Mouse (Mus musculus) adrenal gland, adult 18-20 months (tissue): ENCODE results near the gene Pf4. TPM values are rescaled to one million over a fixed set of nuclear protein-coding genes. Genes with fewer than 3 reads are reported as not detected.

Source experiments
- DNase-seq, 2 experiments: peaks; one replicate each; pipeline ENCODE4 v3.0.0; 2021 to 2022; ENCODE audit warnings: low spot score in 2 of 2
- long read RNA-seq, 2 experiments: library from polyadenylated mRNA; stranded (forward); transcript quantifications; one replicate each; pipeline ENCODE4 v2.0.0; 2021
- total RNA-seq, 2 experiments: library from RNA; stranded (reverse); gene quantifications; 1 replicate in 1 of 2; 2 replicates in 1 of 2; pipeline ENCODE4 v1.2.3; 2021

Pf4 gene
- total RNA-seq, result 10 to 100 TPM in 1 of 2 experiments, 1 to 10 TPM in 1; 9.7 to 25.7 TPM
- long read RNA-seq, experiment 1, partial matches to known transcripts, result 0 of 4 reads
- long read RNA-seq, experiment 1, other reads (novel, unspliced or antisense), result 0 of 4 reads
- long read RNA-seq, experiment 2, partial matches to known transcripts, result 0 of 2 reads
- long read RNA-seq, experiment 2, other reads (novel, unspliced or antisense), result 0 of 2 reads

GRCm38 (mm10) chr5:90771880-90772653, at the start of gene Pf4:
Gene Pf4, plus strand, starts transcription at chr5:90772435.
- DNase-seq, result no peak

- DNase-seq, result no peak
Measured at GRCm38 (mm10) chr5:90722656-90723055, 49.6 kb upstream of the Pf4 start.

- no peak for DNase-seq
Measured at GRCm38 (mm10) chr5:90728254-90728653, 44.0 kb upstream of the Pf4 start.

GRCm38 (mm10) chr5:90731480-90731879, 40.8 kb upstream of the Pf4 start:
- DNase-seq, result no peak

- DNase-seq, result no peak
Measured at GRCm38 (mm10) chr5:90742029-90742428, 30.2 kb upstream of the Pf4 start.

- DNase-seq, result no peak
Measured at GRCm38 (mm10) chr5:90753934-90754333, 18.3 kb upstream of the Pf4 start.

GRCm38 (mm10) chr5:90758020-90758605, 14.1 kb upstream of the Pf4 start:
- DNase-seq, result no peak

GRCm38 (mm10) chr5:90759077-90760065, 12.9 kb upstream of the Pf4 start, which contains the start of gene Cxcl5:
Gene Cxcl5, plus strand, starts transcription at chr5:90759360.
- no peak for DNase-seq

- no peak for DNase-seq
Measured at GRCm38 (mm10) chr5:90760303-90760702, 11.9 kb upstream of the Pf4 start.

- no peak for DNase-seq
Measured at GRCm38 (mm10) chr5:90760844-90761243, 11.4 kb upstream of the Pf4 start.

GRCm38 (mm10) chr5:90761834-90762233, 10.4 kb upstream of the Pf4 start:
- no peak for DNase-seq

- DNase-seq, result no peak
Measured at GRCm38 (mm10) chr5:90763912-90764665, 8.1 kb upstream of the Pf4 start.

GRCm38 (mm10) chr5:90765821-90766606, 6.2 kb upstream of the Pf4 start:
- DNase-seq, result no peak

GRCm38 (mm10) chr5:90768218-90768617, 4.0 kb upstream of the Pf4 start, which contains the start of gene Ppbp:
Gene Ppbp, plus strand, starts transcription at chr5:90768518.
- no peak for DNase-seq

- no peak for DNase-seq
Measured at GRCm38 (mm10) chr5:90771369-90771768, 866 bp upstream of the Pf4 start.

GRCm38 (mm10) chr5:90775562-90775961, 3.3 kb downstream of the Pf4 start:
- DNase-seq, result no peak

GRCm38 (mm10) chr5:90777621-90778020, 5.4 kb downstream of the Pf4 start:
- no peak for DNase-seq

- DNase-seq, result no peak
Measured at GRCm38 (mm10) chr5:90778856-90779255, 6.6 kb downstream of the Pf4 start.

- no peak for DNase-seq
Measured at GRCm38 (mm10) chr5:90783697-90784096, 11.5 kb downstream of the Pf4 start.
